Mouse (Mus musculus) embryonic fibroblast, embryonic 13.5 days (primary cell): ENCODE measurements around the gene Hnrnpl.

Experiments used
- CTCF ChIP-seq: IDR thresholded peaks from 2 replicates; pipeline ENCODE4 v1.5.1; 2011; ENCODE audit warnings: mild to moderate bottlenecking, control low read depth, low read length, moderate library complexity, borderline replicate concordance; ENCODE audit not compliant: insufficient read depth
- POLR2A ChIP-seq: IDR thresholded peaks from 2 replicates; pipeline ENCODE4 v1.6.1; 2011; ENCODE audit warnings: low read depth, mild to moderate bottlenecking, control low read depth, low read length, moderate library complexity

DNA sequence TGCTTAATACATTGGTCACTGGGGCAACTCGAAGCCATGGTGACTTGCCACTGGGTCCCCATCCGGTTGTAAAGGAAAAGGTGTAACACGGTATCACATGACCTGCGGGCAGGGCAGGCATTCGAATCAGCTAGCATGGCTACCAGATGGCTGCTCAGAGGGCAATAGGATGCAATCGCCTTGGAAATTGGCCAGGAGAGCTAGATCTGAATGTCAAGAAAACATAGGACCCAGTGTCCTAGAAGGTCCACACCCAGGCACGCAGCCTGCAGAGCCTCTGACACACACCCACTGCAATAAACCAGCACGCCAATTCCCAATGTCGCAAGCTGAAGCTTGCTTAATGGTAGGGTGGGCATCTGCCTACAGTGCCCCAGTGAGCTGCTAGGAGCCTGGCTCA is 30.0 kb downstream of the Hnrnpl start:
- TF ChIP-seq CTCF, result no peak
- no peak for TF ChIP-seq POLR2A
